Mouse (Mus musculus) bone marrow macrophage, adult 2 months (primary cell): ENCODE data around the gene Cirbp.

Experiments
- CTCF ChIP-seq: IDR thresholded peaks from 2 replicates; pipeline ENCODE4 v1.5.1; 2012; ENCODE audit warnings: low read depth, mild to moderate bottlenecking, low read length, moderate library complexity
- POLR2A ChIP-seq: IDR thresholded peaks from 2 replicates; pipeline ENCODE4 v1.6.1; 2012; ENCODE audit warnings: mild to moderate bottlenecking, low read depth, low read length, borderline replicate concordance

GRCm38 (mm10) chr10:80162243-80162608 lies 3.6 kb upstream of the Cirbp start:
- TF ChIP-seq POLR2A (no peak), CTCF (no peak)
